Mouse (Mus musculus) liver, embryonic 11.5 days (tissue): Measurements from ENCODE around the gene Rbms1. TPM values are rescaled to one million over a fixed set of nuclear protein-coding genes. Genes with fewer than 3 reads are reported as not detected.

ENCODE experiments used
- ATAC-seq: fragments of 200-750 bp; cut with Nextera tagmentation; replicated peaks from 2 replicates; pipeline ENCODE4 v1.8.0; 2017; ENCODE audit warnings: moderate number of reproducible peaks, mild to moderate bottlenecking, moderate TSS enrichment, moderate library complexity; ENCODE audit not compliant: low FRiP score
- DNase-seq: peaks from one replicate; pipeline ENCODE4 v3.0.0-alpha.2; 2017; ENCODE audit warnings: low spot score
- H3K27ac ChIP-seq: fragments of 300-500 bp; sonication (generic); 2 replicates; pipeline ENCODE4 v1.5.1; 2014; ENCODE audit warnings: mild to moderate bottlenecking, low read depth, low read length, control low read depth
- H3K27me3 ChIP-seq: fragments of 300-500 bp; sonication (generic); replicated peaks from 2 replicates; pipeline ENCODE4 v1.6.1; 2014; ENCODE audit warnings: low read length, mixed read lengths; ENCODE audit not compliant: control insufficient read depth, insufficient read depth
- H3K36me3 ChIP-seq: fragments of 300-500 bp; sonication (generic); 2 replicates; pipeline ENCODE4 v1.6.1; 2014; ENCODE audit warnings: mild to moderate bottlenecking, low read length, moderate library complexity, mixed read lengths; ENCODE audit not compliant: control insufficient read depth, insufficient read depth
- H3K4me1 ChIP-seq: fragments of 300-500 bp; sonication (generic); replicated peaks from 2 replicates; pipeline ENCODE4 v1.6.1; 2014; ENCODE audit warnings: low read length, mixed read lengths; ENCODE audit not compliant: control insufficient read depth, insufficient read depth
- H3K4me2 ChIP-seq: fragments of 300-500 bp; sonication (generic); 2 replicates; pipeline ENCODE4 v1.6.1; 2014; ENCODE audit warnings: mild to moderate bottlenecking, control low read depth, moderate library complexity
- H3K4me3 ChIP-seq: fragments of 300-500 bp; sonication (generic); 2 replicates; pipeline ENCODE4 v1.5.1; 2014; ENCODE audit warnings: low read depth, low read length, control low read depth
- H3K9ac ChIP-seq: fragments of 300-500 bp; sonication (generic); 2 replicates; pipeline ENCODE4 v1.6.1; 2014; ENCODE audit warnings: low read depth, low read length, control low read depth
- H3K9me3 ChIP-seq: fragments of 300-500 bp; sonication (generic); 2 replicates; pipeline ENCODE4 v1.6.1; 2016; ENCODE audit warnings: low read length, inconsistent platforms, mixed read lengths; ENCODE audit not compliant: control insufficient read depth
- WGBS: fragments of 180-500 bp; shearing (Covaris S2); extraction: QIAGEN DNeasy Blood & Tissue Kit; methylation state at CpG from one replicate; pipeline ENCODE4 v1.1.7; 2014; 5-methylcytosine and 5-hydroxymethylcytosine counted together
- polyA plus RNA-seq: library from polyadenylated mRNA; unstranded; fragments of >200 nt; fragmentation: Nextera tagmentation; extraction: Ambion mirVana; gene quantifications from 2 replicates; pipeline ENCODE4 v1.2.1, GENCODE M21; 2014

Rbms1 gene
- polyA plus RNA-seq, 1 experiment from 2014 or later, result 80.8 TPM

- no peaks in the 10 kb centered on the region for H3K36me3 ChIP-seq
- H3K4me3 ChIP-seq, result no peak overlapping the region
- no peaks in the 10 kb centered on the region for H3K27me3 ChIP-seq
- no peak overlapping the region for H3K4me2 ChIP-seq
- no peak overlapping the region for H3K9ac ChIP-seq
- no peak for ATAC-seq
- no peak overlapping the region for H3K27ac ChIP-seq
- no peaks in the 10 kb centered on the region for H3K9me3 ChIP-seq
- DNase-seq, result no peak
- WGBS, result 92% methylated on average over 10 of the region's 10 CpGs
- no peaks in the 10 kb centered on the region for H3K4me1 ChIP-seq
Observed at GRCm38 (mm10) chr2:60828908-60829462, 134.0 kb downstream of the Rbms1 start.

GRCm38 (mm10) chr2:60827152-60827428 is 135.9 kb downstream of the Rbms1 start:
- no peaks in the 10 kb centered on the region for H3K4me1 ChIP-seq
- no peaks in the 10 kb centered on the region for H3K9me3 ChIP-seq
- no peak overlapping the region for H3K27ac ChIP-seq
- no peaks in the 10 kb centered on the region for H3K27me3 ChIP-seq
- H3K36me3 ChIP-seq, result no peaks in the 10 kb centered on the region
- H3K4me3 ChIP-seq, result no peak overlapping the region
- DNase-seq, result no peak
- no peak overlapping the region for H3K9ac ChIP-seq
- H3K4me2 ChIP-seq, result no peak overlapping the region
- ATAC-seq, result no peak
- 79% methylated on average over 5 of the region's 5 CpGs for WGBS

GRCm38 (mm10) chr2:60826406-60827151 is 136.4 kb downstream of the Rbms1 start:
- 86% methylated on average over 11 of the region's 11 CpGs for WGBS
- no peak overlapping the region for H3K4me2 ChIP-seq
- no peaks in the 10 kb centered on the region for H3K9me3 ChIP-seq
- DNase-seq, result no peak
- H3K4me1 ChIP-seq, result no peaks in the 10 kb centered on the region
- H3K9ac ChIP-seq, result no peak overlapping the region
- ATAC-seq, result no peak
- H3K36me3 ChIP-seq, result no peaks in the 10 kb centered on the region
- no peaks in the 10 kb centered on the region for H3K27me3 ChIP-seq
- no peak overlapping the region for H3K4me3 ChIP-seq
- no peak overlapping the region for H3K27ac ChIP-seq

GRCm38 (mm10) chr2:60825690-60826089 is 137.3 kb downstream of the Rbms1 start:
- no peaks in the 10 kb centered on the region for H3K4me1 ChIP-seq
- 78% methylated on average over 4 of the region's 4 CpGs for WGBS

GRCm38 (mm10) chr2:60821635-60822034 is 141.4 kb downstream of the Rbms1 start:
- H3K4me2 ChIP-seq, result no peak overlapping the region
- H3K4me1 ChIP-seq, result no peaks in the 10 kb centered on the region
- no peak overlapping the region for H3K4me3 ChIP-seq
- no peaks in the 10 kb centered on the region for H3K9me3 ChIP-seq
- H3K9ac ChIP-seq, result no peak overlapping the region
- DNase-seq (no peak), ATAC-seq (no peak)
- no peaks in the 10 kb centered on the region for H3K27me3 ChIP-seq
- no peaks in the 10 kb centered on the region for H3K36me3 ChIP-seq
- no peak overlapping the region for H3K27ac ChIP-seq
- WGBS, result 74% methylated on average over 3 of the region's 3 CpGs

More at GRCm38 (mm10) chr2:60825690-60826089, 137.3 kb downstream of the Rbms1 start:
- no peak overlapping the region for H3K4me3 ChIP-seq
- H3K9ac ChIP-seq, result no peak overlapping the region
- DNase-seq, result no peak
- H3K27me3 ChIP-seq, result no peaks in the 10 kb centered on the region
- no peak for ATAC-seq
- no peaks in the 10 kb centered on the region for H3K36me3 ChIP-seq
- no peaks in the 10 kb centered on the region for H3K9me3 ChIP-seq
- no peak overlapping the region for H3K27ac ChIP-seq
- no peak overlapping the region for H3K4me2 ChIP-seq

- Histone ChIP-seq H3K27ac (no peak overlapping the region), H3K4me3 (no peak overlapping the region), H3K4me1 (no peaks in the 10 kb centered on the region), H3K27me3 (no peaks in the 10 kb centered on the region), H3K36me3 (no peaks in the 10 kb centered on the region), H3K9me3 (no peaks in the 10 kb centered on the region), H3K4me2 (no peak overlapping the region), H3K9ac (no peak overlapping the region)
- 54% methylated on average over 2 of the region's 2 CpGs for WGBS
- DNase-seq, result no peak
- no peak for ATAC-seq
Observed at GRCm38 (mm10) chr2:60818632-60819031, 144.4 kb downstream of the Rbms1 start.

GRCm38 (mm10) chr2:60816307-60816706 is 146.7 kb downstream of the Rbms1 start:
- Histone ChIP-seq H3K36me3 (no peaks in the 10 kb centered on the region), H3K4me3 (no peak overlapping the region), H3K4me1 (no peaks in the 10 kb centered on the region), H3K9ac (no peak overlapping the region), H3K27me3 (no peaks in the 10 kb centered on the region), H3K27ac (no peak overlapping the region), H3K9me3 (no peaks in the 10 kb centered on the region), H3K4me2 (no peak overlapping the region)
- 50% methylated on average over 2 of the region's 2 CpGs for WGBS
- ATAC-seq (no peak), DNase-seq (no peak)

GRCm38 (mm10) chr2:60814788-60815187 is 148.2 kb downstream of the Rbms1 start:
- WGBS, result 88% methylated on average over 6 of the region's 6 CpGs
- Histone ChIP-seq H3K4me1 (peaks cover 6% of the 10 kb centered on the region), H3K9me3 (no peaks in the 10 kb centered on the region), H3K27me3 (no peaks in the 10 kb centered on the region), H3K27ac (no peak overlapping the region), H3K9ac (no peak overlapping the region), H3K4me2 (no peak overlapping the region), H3K4me3 (no peak overlapping the region), H3K36me3 (no peaks in the 10 kb centered on the region)
- DNase-seq (no peak), ATAC-seq (no peak)

GRCm38 (mm10) chr2:60812949-60813348 is 150.0 kb downstream of the Rbms1 start:
- Histone ChIP-seq H3K4me2 (no peak overlapping the region), H3K9ac (no peak overlapping the region), H3K4me3 (no peak overlapping the region), H3K36me3 (no peaks in the 10 kb centered on the region; the same call in 1 of the 2 replicates), H3K27me3 (no peaks in the 10 kb centered on the region), H3K27ac (no peak overlapping the region), H3K4me1 (peaks cover 22% of the 10 kb centered on the region), H3K9me3 (no peaks in the 10 kb centered on the region)
- WGBS, result 86% methylated on average over 12 of the region's 12 CpGs
- ATAC-seq (no peak), DNase-seq (no peak)
